Mouse (Mus musculus): ENCODE results near the gene Tmc4. TPM values are rescaled to one million over a fixed set of nuclear protein-coding genes. Genes with fewer than 3 reads are reported as not detected.

Gene Tmc4
- polyA plus RNA-seq, 1 experiment, result 1.8 TPM

GRCm38 (mm10) chr7:3617242-3617995 is 59.9 kb downstream of the Tmc4 start, which contains the start of gene Ndufa3:
TSS of gene Ndufa3 (plus strand) at chr7:3617373.
- H3K79me2 ChIP-seq (ENCODE audit: control insufficient read depth, insufficient read depth), result no peaks in the 10 kb centered on the region
- H3K4me3 ChIP-seq (ENCODE audit: insufficient read depth, poor library complexity, severe bottlenecking), result peak within 1 kb of the TSS; percentile 50
- TF ChIP-seq MYOG (IDR thresholded peaks at IDR 0.05; ENCODE audit: control insufficient read depth, extremely low read depth, insufficient read length) (no peak), USF1 (IDR thresholded peaks at IDR 0.05; ENCODE audit: low read depth) (no peak)
- peak within 1 kb of the TSS; percentile 78 for H3ac ChIP-seq (ENCODE audit: control insufficient read depth, insufficient read length, low read depth)
- H3K27me3 ChIP-seq (ENCODE audit: control insufficient read depth, insufficient read depth, insufficient read length), result peaks cover 6% of the 10 kb centered on the region
- peaks cover 2% of the 10 kb centered on the region for H3K79me3 ChIP-seq (ENCODE audit: low read depth)
- H3K36me3 ChIP-seq (ENCODE audit: control insufficient read depth, insufficient read depth), result peaks cover 5% of the 10 kb centered on the region

- TF ChIP-seq MAX (IDR thresholded peaks at IDR 0.05), result no peak
- no peak for TF ChIP-seq CEBPB (IDR thresholded peaks at IDR 0.05; ENCODE audit: low read depth)
- no peak for TF ChIP-seq FOSL1 (IDR thresholded peaks at IDR 0.05; ENCODE audit: insufficient read depth, low read length, poor library complexity, severe bottlenecking)
- TF ChIP-seq CTCF (IDR thresholded peaks at IDR 0.05; ENCODE audit: control insufficient read depth, insufficient read depth, insufficient read length), result no peak
- TF ChIP-seq MYOD1 (IDR thresholded peaks at IDR 0.05; ENCODE audit: control insufficient read depth, insufficient read length, low read depth), result no peak
- TF ChIP-seq MYOG (IDR thresholded peaks at IDR 0.05; ENCODE audit: control insufficient read depth, extremely low read depth, insufficient read length), result no peak
- TF ChIP-seq USF1 (IDR thresholded peaks at IDR 0.05; ENCODE audit: low read depth), result no peak
- Histone ChIP-seq H3K79me2 (ENCODE audit: control insufficient read depth, insufficient read depth) (no peaks in the 10 kb centered on the region), H3ac (ENCODE audit: control insufficient read depth, insufficient read length, low read depth) (no peak overlapping the region), H3K27me3 (ENCODE audit: control insufficient read depth, insufficient read depth, insufficient read length) (peaks cover 6% of the 10 kb centered on the region), H3K36me3 (ENCODE audit: control insufficient read depth, insufficient read depth) (peaks cover 5% of the 10 kb centered on the region), H3K4me3 (ENCODE audit: insufficient read depth, poor library complexity, severe bottlenecking) (peak overlapping the region; percentile 11), H3K79me3 (ENCODE audit: low read depth) (peaks cover 2% of the 10 kb centered on the region)
Measured at GRCm38 (mm10) chr7:3616389-3617241, 60.7 kb downstream of the Tmc4 start.

- no peaks in the 10 kb centered on the region for H3K79me2 ChIP-seq (ENCODE audit: control insufficient read depth, insufficient read depth)
- no peak within 1 kb of the TSS for H3ac ChIP-seq (ENCODE audit: control insufficient read depth, insufficient read length, low read depth)
- peaks cover 9% of the 10 kb centered on the region for H3K27me3 ChIP-seq (ENCODE audit: control insufficient read depth, insufficient read depth, insufficient read length)
- peaks cover 5% of the 10 kb centered on the region for H3K36me3 ChIP-seq (ENCODE audit: control insufficient read depth, insufficient read depth)
- peak within 1 kb of the TSS; percentile 11 for H3K4me3 ChIP-seq (ENCODE audit: insufficient read depth, poor library complexity, severe bottlenecking)
- TF ChIP-seq MYOG (IDR thresholded peaks at IDR 0.05; ENCODE audit: control insufficient read depth, extremely low read depth, insufficient read length), result no peak
- TF ChIP-seq MAX (IDR thresholded peaks at IDR 0.05), result no peak
- TF ChIP-seq CEBPB (IDR thresholded peaks at IDR 0.05; ENCODE audit: low read depth), result no peak
- no peak for TF ChIP-seq FOSL1 (IDR thresholded peaks at IDR 0.05; ENCODE audit: insufficient read depth, low read length, poor library complexity, severe bottlenecking)
- TF ChIP-seq USF1 (IDR thresholded peaks at IDR 0.05; ENCODE audit: low read depth), result no peak
- no peak for TF ChIP-seq CTCF (IDR thresholded peaks at IDR 0.05; ENCODE audit: control insufficient read depth, insufficient read depth, insufficient read length)
- no peak for TF ChIP-seq MYOD1 (IDR thresholded peaks at IDR 0.05; ENCODE audit: control insufficient read depth, insufficient read length, low read depth)
- H3K79me3 ChIP-seq (ENCODE audit: low read depth), result peaks cover 2% of the 10 kb centered on the region
Measured at GRCm38 (mm10) chr7:3616057-3616388, 61.3 kb downstream of the Tmc4 start, which contains the start of gene Oscar. TSS of gene Oscar (minus strand) at chr7:3616157.

Small RNAs within 50 kb of the gene (microRNA-seq; reads per million reads assigned to microRNA genes)
- 0.84 reads per million, percentile 18 among the genes with 10 or more reads in this experiment for gene Mir3572 (ENCODE audit: borderline microRNAs expressed)

Other genes with a start within 250 kb of the Tmc4 start
- not detected for gene Tarm1, start 174.9 kb downstream of the Tmc4 start, polyA plus RNA-seq (2012; fragmentation: generic; extraction: Trizol)
- 0.05 TPM for gene Oscar, start 61.4 kb downstream of the Tmc4 start, polyA plus RNA-seq (2012; fragmentation: generic; extraction: Trizol)
- 386 TPM for gene Ndufa3, start 60.2 kb downstream of the Tmc4 start, polyA plus RNA-seq (2012; fragmentation: generic; extraction: Trizol)
- gene Tfpt, start 47.6 kb downstream of the Tmc4 start, polyA plus RNA-seq (2012; fragmentation: generic; extraction: Trizol), result 24.6 TPM
- 102 TPM for gene Prpf31, start 47.6 kb downstream of the Tmc4 start, polyA plus RNA-seq (2012; fragmentation: generic; extraction: Trizol)
- gene Cnot3, start 32.3 kb downstream of the Tmc4 start, polyA plus RNA-seq (2012; fragmentation: generic; extraction: Trizol), result 87.1 TPM
- gene Leng1, start 11.7 kb downstream of the Tmc4 start, polyA plus RNA-seq (2012; fragmentation: generic; extraction: Trizol), result 10.4 TPM
- gene Tsen34, start 15.3 kb upstream of the Tmc4 start, polyA plus RNA-seq (2012; fragmentation: generic; extraction: Trizol), result 215 TPM
- 45.8 TPM for gene Mboat7, start 16.0 kb upstream of the Tmc4 start, polyA plus RNA-seq (2012; fragmentation: generic; extraction: Trizol)
- gene Rps9, start 26.4 kb upstream of the Tmc4 start, polyA plus RNA-seq (2012; fragmentation: generic; extraction: Trizol), result 3,200 TPM
- gene Pirb, start 42.8 kb upstream of the Tmc4 start, polyA plus RNA-seq (2012; fragmentation: generic; extraction: Trizol), result not detected
- not detected for gene Gm15448, start 148.1 kb upstream of the Tmc4 start, polyA plus RNA-seq (2012; fragmentation: generic; extraction: Trizol)
- not detected for gene Pira2, start 167.5 kb upstream of the Tmc4 start, polyA plus RNA-seq (2012; fragmentation: generic; extraction: Trizol)
- gene Gm14548, start 220.6 kb upstream of the Tmc4 start, polyA plus RNA-seq (2012; fragmentation: generic; extraction: Trizol), result not detected
- gene Lilra6, start 237.9 kb upstream of the Tmc4 start, polyA plus RNA-seq (2012; fragmentation: generic; extraction: Trizol), result not detected